Mouse (Mus musculus) retina, postnatal 7 days (tissue): ENCODE measurements around the gene Nfkbiz.

Experiments used
- DNase-seq: peaks from one replicate; pipeline ENCODE4 v3.0.0-alpha.2; 2012; ENCODE audit warnings: low read depth, low spot score

Nfkbiz gene

GRCm38 (mm10) chr16:55832617-55833016, 6.1 kb downstream of the Nfkbiz start:
- DNase-seq, result no peak

GRCm38 (mm10) chr16:55832040-55832439, 6.7 kb downstream of the Nfkbiz start:
- no peak for DNase-seq

- DNase-seq, result no peak
Measured at GRCm38 (mm10) chr16:55831451-55831850, 7.2 kb downstream of the Nfkbiz start.

- DNase-seq, result no peak
Measured at GRCm38 (mm10) chr16:55823398-55824155, 15.1 kb downstream of the Nfkbiz start.

- no peak for DNase-seq
Measured at GRCm38 (mm10) chr16:55822741-55823397, 15.8 kb downstream of the Nfkbiz start.

GRCm38 (mm10) chr16:55821997-55822740, 16.5 kb downstream of the Nfkbiz start:
- DNase-seq, result peak; percentile 48

- no peak for DNase-seq
Measured at GRCm38 (mm10) chr16:55821571-55821981, 17.1 kb downstream of the Nfkbiz start.

GRCm38 (mm10) chr16:55820916-55821570, 17.7 kb downstream of the Nfkbiz start:
- DNase-seq, result no peak

- DNase-seq, result no peak
Measured at GRCm38 (mm10) chr16:55820161-55820915, 18.4 kb downstream of the Nfkbiz start.

- no peak for DNase-seq
Measured at GRCm38 (mm10) chr16:55819186-55819861, 19.4 kb downstream of the Nfkbiz start.

GRCm38 (mm10) chr16:55817717-55818515, 20.8 kb downstream of the Nfkbiz start:
- no peak for DNase-seq

GRCm38 (mm10) chr16:55816202-55816941, 22.3 kb downstream of the Nfkbiz start:
- no peak for DNase-seq

- DNase-seq, result no peak
Measured at GRCm38 (mm10) chr16:55815466-55815865, 23.2 kb downstream of the Nfkbiz start.

- DNase-seq, result no peak
Measured at GRCm38 (mm10) chr16:55814686-55815085, 24.0 kb downstream of the Nfkbiz start.

- DNase-seq, result no peak
Measured at GRCm38 (mm10) chr16:55813916-55814315, 24.8 kb downstream of the Nfkbiz start.

- no peak for DNase-seq
Measured at GRCm38 (mm10) chr16:55811792-55812191, 26.9 kb downstream of the Nfkbiz start.

- no peak for DNase-seq
Measured at GRCm38 (mm10) chr16:55809779-55810514, 28.8 kb downstream of the Nfkbiz start.

- DNase-seq, result no peak
Measured at GRCm38 (mm10) chr16:55809345-55809744, 29.4 kb downstream of the Nfkbiz start.
